Mouse (Mus musculus) thymus, adult 2 months (tissue): ENCODE results near the gene Mia.

ENCODE experiments used
- CTCF ChIP-seq: fragments of 200-500 bp; IDR thresholded peaks from 2 replicates; pipeline ENCODE4 v1.5.1; 2012; ENCODE audit warnings: mild to moderate bottlenecking, control low read depth, low read length, moderate library complexity, borderline replicate concordance; ENCODE audit not compliant: control insufficient read depth, poor library complexity, insufficient read depth; ENCODE audit errors: extremely low read depth
- POLR2A ChIP-seq: fragments of 200-500 bp; IDR thresholded peaks from 2 replicates; pipeline ENCODE4 v1.6.1; 2012; ENCODE audit warnings: mild to moderate bottlenecking, low read length, control low read depth, moderate library complexity; ENCODE audit not compliant: control insufficient read depth, poor library complexity, insufficient read depth; ENCODE audit errors: extremely low read depth

DNA sequence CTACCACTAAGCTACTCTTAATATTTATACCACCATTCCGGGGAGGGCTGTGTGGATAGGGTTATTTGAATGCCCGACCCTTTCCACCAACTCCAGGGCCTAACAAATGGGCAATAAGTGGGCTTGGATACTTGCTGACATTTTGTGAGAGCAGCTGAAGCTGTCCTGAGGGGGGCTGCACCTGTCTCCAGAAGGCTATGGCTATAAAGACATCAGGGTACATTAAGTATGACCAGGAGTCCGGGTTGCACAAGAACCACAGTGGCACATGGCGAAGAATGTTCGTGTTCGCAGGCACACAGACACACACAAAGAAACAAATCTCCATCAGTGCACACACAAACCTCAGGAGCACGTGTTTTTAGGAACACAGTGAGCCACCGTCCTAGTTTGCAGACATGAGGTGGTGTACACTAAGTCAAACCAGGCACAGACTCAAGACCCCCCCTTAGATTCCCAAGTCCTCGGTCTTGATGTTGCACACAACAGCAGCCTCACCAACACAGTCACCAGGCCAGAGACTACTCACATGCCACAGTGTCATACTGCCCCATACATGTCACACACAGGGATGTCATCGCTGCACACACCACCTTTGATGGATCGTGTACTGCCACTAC is 13.4 kb downstream of the Mia start:
- TF ChIP-seq CTCF (no peak), POLR2A (no peak)
